Mouse (Mus musculus) heart, adult 2 months (tissue): ENCODE data around the gene Adamts7.

ENCODE experiments used
- CTCF ChIP-seq: fragments of 200-600 bp; IDR thresholded peaks from 2 replicates; pipeline ENCODE4 v1.8.1; 2022; ENCODE audit warnings: antibody characterized with exemption, mild to moderate bottlenecking, moderate library complexity
- EP300 ChIP-seq: fragments of 200-500 bp; IDR thresholded peaks from 2 replicates; pipeline ENCODE4 v1.6.1; 2011; ENCODE audit warnings: low read depth, low read length, control low read depth; ENCODE audit not compliant: insufficient read depth
- POLR2A ChIP-seq: fragments of 200-500 bp; IDR thresholded peaks from 2 replicates; pipeline ENCODE4 v1.6.1; 2011; ENCODE audit warnings: mild to moderate bottlenecking, low read depth, low read length, control low read depth; ENCODE audit not compliant: insufficient read depth

DNA sequence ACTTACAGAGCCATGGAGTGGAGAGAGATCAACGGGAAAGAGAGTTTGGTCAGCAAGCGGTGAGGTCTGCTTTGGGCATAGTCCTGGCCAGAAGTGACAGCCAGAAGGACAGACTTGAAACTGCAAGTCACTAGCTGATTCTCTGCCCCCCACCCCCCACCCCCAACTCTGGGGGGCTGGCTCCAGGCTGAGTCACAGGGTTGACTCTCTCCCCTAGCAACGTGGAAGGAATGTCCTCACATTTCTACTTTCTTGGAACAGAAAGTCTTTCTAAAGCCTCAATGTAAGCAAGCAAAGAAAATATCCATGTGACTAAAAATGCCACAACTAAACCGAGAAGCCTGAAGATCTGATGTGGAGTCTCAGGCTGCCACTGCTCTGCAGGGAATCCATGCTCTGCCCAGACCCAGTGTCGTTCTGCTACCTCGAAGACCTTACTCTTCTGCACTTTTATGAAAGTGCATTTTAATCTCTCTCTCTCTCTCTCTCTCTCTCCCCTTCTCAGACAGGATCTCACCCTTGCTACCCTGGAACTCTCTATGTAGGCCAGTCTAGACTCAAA is 93.1 kb downstream of the Adamts7 start:
- TF ChIP-seq CTCF (no peak), POLR2A (no peak), EP300 (no peak)
